Mouse (Mus musculus) ES-Bruce4 (cell line): Measurements from ENCODE around the gene Cd47. TPM values are rescaled to one million over a fixed set of nuclear protein-coding genes. Genes with fewer than 3 reads are reported as not detected.
"Not testable (repeated sequence)": the region's sequence is repeated elsewhere in the genome, so short reads cannot be mapped to it uniquely, and the experiment has no call there.

Experiments used
- H3K27ac ChIP-seq: 2 replicates; pipeline ENCODE4 v1.5.1; 2012; ENCODE audit warnings: low read length, inconsistent platforms; ENCODE audit not compliant: insufficient read depth
- H3K27me3 ChIP-seq: 2 replicates; pipeline ENCODE4 v1.6.1; 2012; ENCODE audit warnings: mild to moderate bottlenecking, low read length, inconsistent platforms; ENCODE audit not compliant: control insufficient read depth, poor library complexity, insufficient read depth, severe bottlenecking
- H3K36me3 ChIP-seq: 2 replicates; pipeline ENCODE4 v1.6.1; 2012; ENCODE audit warnings: inconsistent platforms, mild to moderate bottlenecking, low read length, moderate library complexity; ENCODE audit not compliant: control insufficient read depth, poor library complexity, insufficient read depth, severe bottlenecking
- H3K4me1 ChIP-seq: one replicate; pipeline ENCODE4 v1.8.1; 2011; ENCODE audit warnings: low read length; ENCODE audit not compliant: control insufficient read depth, insufficient read depth
- H3K4me3 ChIP-seq: 2 replicates; pipeline ENCODE4 v1.5.1; 2011; ENCODE audit warnings: low read depth, mild to moderate bottlenecking, low read length
- H3K9ac ChIP-seq: 2 replicates; pipeline ENCODE4 v1.6.1; 2012; ENCODE audit warnings: low read depth, mild to moderate bottlenecking, inconsistent platforms; ENCODE audit not compliant: poor library complexity, severe bottlenecking
- H3K9me3 ChIP-seq: replicated peaks from 2 replicates; pipeline ENCODE4 v1.6.1; 2012; ENCODE audit warnings: mild to moderate bottlenecking, low read length, inconsistent platforms; ENCODE audit not compliant: control insufficient read depth, poor library complexity, insufficient read depth, severe bottlenecking
- CTCF ChIP-seq: IDR thresholded peaks from one replicate; pipeline ENCODE4 v1.8.1; 2011; ENCODE audit warnings: low read depth, low read length
- EP300 ChIP-seq: IDR thresholded peaks from 2 replicates; pipeline ENCODE4 v1.6.1; 2011; ENCODE audit warnings: low read depth, low read length; ENCODE audit not compliant: insufficient read depth
- POLR2A ChIP-seq: IDR thresholded peaks from one replicate; pipeline ENCODE4 v1.8.1; 2011; ENCODE audit warnings: low read length; ENCODE audit not compliant: insufficient read depth
- polyA plus RNA-seq: library from polyadenylated mRNA; stranded (reverse); fragments of >200 nt; gene quantifications from 2 replicates; pipeline ENCODE4 v1.2.4, GENCODE M21; 2011; ENCODE audit warnings: low read depth; ENCODE audit not compliant: missing spikeins, insufficient read depth, insufficient read length

The Cd47 gene
- polyA plus RNA-seq, 1 experiment, result 11.0 TPM

DNA sequence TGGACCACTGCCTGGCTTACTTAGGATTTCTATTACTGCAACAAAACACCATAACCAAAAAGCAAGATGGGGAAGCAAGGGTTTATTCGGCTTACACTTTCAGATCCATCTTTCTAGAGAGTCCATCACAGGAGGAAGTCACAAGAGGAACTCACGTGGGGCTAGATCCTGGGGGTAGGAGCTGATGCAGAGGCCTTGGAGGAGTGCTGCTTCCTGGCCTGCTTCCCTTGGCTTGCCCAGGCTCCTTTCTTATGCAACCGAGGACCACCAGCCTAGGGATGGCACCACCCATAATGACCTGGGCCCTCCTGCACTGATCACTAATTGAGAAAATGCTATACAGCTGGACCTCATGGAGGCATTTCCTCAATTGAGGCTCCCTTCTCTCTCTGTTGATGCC is 16.6 kb downstream of the Cd47 start:
- no peaks in the 10 kb centered on the region for H3K9me3 ChIP-seq
- no peak overlapping the region for H3K27ac ChIP-seq
- H3K9ac ChIP-seq, result no peak overlapping the region
- TF ChIP-seq POLR2A, result no peak
- no peak for TF ChIP-seq EP300
- no peak for TF ChIP-seq CTCF
- H3K36me3 ChIP-seq, result no peaks in the 10 kb centered on the region
- H3K4me1 ChIP-seq, result no peaks in the 10 kb centered on the region
- H3K27me3 ChIP-seq, result no peaks in the 10 kb centered on the region; the same call in 1 of the 2 replicates
- H3K4me3 ChIP-seq, result no peak overlapping the region

GRCm38 (mm10) chr16:49818146-49818545 is 17.8 kb downstream of the Cd47 start:
- H3K4me1 ChIP-seq, result no peaks in the 10 kb centered on the region
- TF ChIP-seq EP300, result no peak
- TF ChIP-seq CTCF, result no peak
- no peak for TF ChIP-seq POLR2A
- H3K9ac ChIP-seq, result no peak overlapping the region
- no peak overlapping the region for H3K27ac ChIP-seq
- no peaks in the 10 kb centered on the region for H3K9me3 ChIP-seq
- no peaks in the 10 kb centered on the region for H3K36me3 ChIP-seq
- H3K27me3 ChIP-seq, result no peaks in the 10 kb centered on the region; the same call in 1 of the 2 replicates
- H3K4me3 ChIP-seq, result no peak overlapping the region

DNA sequence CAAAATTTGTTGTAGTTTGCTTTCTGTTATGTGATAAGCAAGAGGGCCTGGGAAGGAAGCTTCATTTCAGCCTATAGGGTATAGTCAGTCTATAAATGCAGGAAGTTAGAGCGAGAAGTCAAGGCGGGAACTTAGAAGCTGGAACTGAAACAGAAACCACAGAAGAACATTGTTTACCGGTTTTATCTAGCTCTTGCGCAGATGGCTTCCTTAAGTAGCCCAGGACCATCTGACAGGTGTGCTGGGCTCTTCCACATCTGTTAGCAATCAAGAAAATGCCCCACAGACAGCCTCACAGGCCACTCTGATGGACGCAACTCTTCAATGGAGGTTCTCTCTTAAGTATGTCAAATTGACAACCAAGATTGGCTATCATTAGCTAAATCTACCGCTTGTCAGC is 18.3 kb downstream of the Cd47 start:
- Histone ChIP-seq H3K4me1 (no peaks in the 10 kb centered on the region), H3K4me3 (no peak overlapping the region), H3K36me3 (no peaks in the 10 kb centered on the region), H3K27me3 (no peaks in the 10 kb centered on the region; the same call in 1 of the 2 replicates), H3K9me3 (no peaks in the 10 kb centered on the region), H3K27ac (no peak overlapping the region), H3K9ac (no peak overlapping the region)
- no peak for TF ChIP-seq POLR2A
- TF ChIP-seq EP300, result no peak
- no peak for TF ChIP-seq CTCF

DNA sequence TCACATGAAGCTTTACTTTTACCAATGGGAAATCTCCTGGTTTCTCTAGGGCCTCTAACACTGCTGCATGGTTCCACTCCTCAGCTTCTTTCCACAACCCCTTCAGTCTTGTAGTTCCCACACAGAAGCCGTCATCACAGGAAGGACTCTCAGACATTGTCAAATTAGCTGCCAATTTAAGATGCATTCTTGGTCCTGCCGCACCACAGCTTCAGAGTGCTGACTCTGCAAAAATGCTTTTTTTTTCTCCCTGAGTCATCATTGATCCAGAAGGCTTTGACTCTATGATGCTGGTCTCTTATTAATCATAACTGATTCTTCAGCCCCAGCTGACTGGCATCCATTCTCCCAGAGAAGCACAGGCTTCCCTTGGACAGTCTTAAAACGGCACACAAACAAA is 19.2 kb downstream of the Cd47 start:
- H3K9me3 ChIP-seq, result no peaks in the 10 kb centered on the region
- no peaks in the 10 kb centered on the region for H3K4me1 ChIP-seq
- H3K36me3 ChIP-seq, result no peaks in the 10 kb centered on the region
- H3K27me3 ChIP-seq, result no peaks in the 10 kb centered on the region; the same call in 1 of the 2 replicates
- H3K4me3 ChIP-seq, result no peak overlapping the region
- H3K9ac ChIP-seq, result no peak overlapping the region
- TF ChIP-seq POLR2A, result no peak
- no peak for TF ChIP-seq CTCF
- TF ChIP-seq EP300, result no peak
- no peak overlapping the region for H3K27ac ChIP-seq

DNA sequence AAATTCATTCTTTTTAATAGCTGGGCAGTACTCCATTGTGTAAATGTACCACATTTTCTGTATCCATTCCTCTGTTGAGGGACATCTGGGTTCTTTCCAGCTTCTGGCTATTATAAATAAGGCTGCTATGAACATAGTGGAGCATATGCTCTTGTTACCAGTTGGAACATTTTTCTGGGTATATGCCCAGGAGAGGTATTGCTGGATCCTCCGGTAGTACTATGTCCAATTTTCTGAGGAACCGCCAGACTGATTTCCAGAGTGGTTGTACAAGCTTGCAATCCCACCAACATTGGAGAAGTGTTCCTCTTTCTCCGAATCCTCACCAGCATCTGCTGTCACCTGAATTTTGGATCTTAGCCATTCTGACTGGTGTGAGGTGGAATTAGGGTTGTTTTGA is 30.6 kb downstream of the Cd47 start:
- H3K36me3 ChIP-seq, H3K4me3 ChIP-seq, H3K27ac ChIP-seq, H3K9me3 ChIP-seq, H3K4me1 ChIP-seq, H3K27me3 ChIP-seq, H3K9ac ChIP-seq: not testable (repeated sequence)

DNA sequence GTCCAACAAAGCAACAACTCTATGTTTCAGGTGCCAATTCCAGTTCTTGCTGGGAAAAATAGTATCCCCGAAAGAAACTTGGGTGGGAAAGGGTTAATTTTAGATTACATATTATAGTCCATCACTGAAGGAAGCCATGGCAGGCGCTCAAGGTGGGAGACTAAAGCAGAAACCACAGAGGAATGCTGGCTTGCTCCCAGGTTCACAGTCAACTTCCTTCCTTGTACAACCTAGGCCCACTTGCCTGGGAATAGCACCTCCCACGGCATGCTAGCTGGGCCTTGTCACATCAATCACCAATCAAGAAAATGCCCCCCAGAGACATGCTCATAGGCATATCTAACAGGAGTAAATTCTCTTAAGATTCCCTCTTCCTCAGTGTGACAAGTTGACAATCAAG is 32.0 kb downstream of the Cd47 start:
- Histone ChIP-seq H3K27ac (no peak overlapping the region), H3K9me3 (no peaks in the 10 kb centered on the region)
- TF ChIP-seq EP300, result no peak
- no peak for TF ChIP-seq POLR2A
- no peak for TF ChIP-seq CTCF

More for the DNA sequence above, 32.0 kb downstream of the Cd47 start:
- Histone ChIP-seq H3K4me3 (no peak overlapping the region), H3K27me3 (no peaks in the 10 kb centered on the region), H3K36me3 (no peaks in the 10 kb centered on the region), H3K9ac (no peak overlapping the region), H3K4me1 (no peaks in the 10 kb centered on the region)
